17 mouse cellular contexts compared by ENCODE assay signal in the genomic region with DNA sequence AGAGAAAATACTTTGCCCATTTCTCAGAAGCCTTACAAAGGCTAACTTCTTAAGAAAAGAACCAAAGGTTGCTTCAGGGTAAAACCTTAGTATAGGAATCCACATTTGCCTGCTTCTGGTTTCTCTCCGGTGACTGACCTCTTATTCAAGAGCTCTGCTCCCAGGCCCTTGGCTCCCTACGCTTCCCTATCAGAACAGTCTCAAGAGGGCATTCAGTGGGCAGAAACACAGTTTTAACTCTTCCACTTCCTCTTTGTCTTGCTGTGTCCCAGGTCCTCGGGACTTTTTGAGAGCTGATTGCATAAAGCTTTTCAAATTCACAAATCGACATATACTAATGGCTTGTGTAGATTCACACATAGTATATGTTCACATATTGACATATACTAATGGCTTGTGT.
"Had no signal": no experiment of that assay in that cellular context is flagged by ENCODE, and none has a peak within 500 bp of the region (broad histone marks: within the 10 kb centered on the region; RNA-seq: fewer than 3 reads in every experiment).

No protein-coding gene starts in this region.

- H3K36me3 ChIP-seq: liver, embryonic 15.5 days; stomach, embryonic 15.5 days had no signal

- H3K27me3 ChIP-seq: stomach, embryonic 15.5 days had no signal

- H3K4me2 ChIP-seq: liver, embryonic 11.5 days; liver, embryonic 15.5 days; midbrain, embryonic 11.5 days; stomach, embryonic 15.5 days had no signal

- DNase-seq: kidney, adult 18-20 months; kidney, adult 9 months; kidney, postnatal 25 days; layer of hippocampus, adult 9-11 months; lung, adult 2 months; midbrain, embryonic 14.5 days; retina, postnatal 1 day; right cerebral cortex, postnatal 25 days; spleen, adult 18-20 months; thymus, postnatal 25 days had no signal

- H3K9ac ChIP-seq: liver, embryonic 15.5 days; stomach, embryonic 15.5 days had no signal

- H3K27ac ChIP-seq: kidney, postnatal 0 days; layer of hippocampus, adult 2 months; liver, embryonic 15.5 days; macrophage; stomach, embryonic 15.5 days had no signal

- H3K4me3 ChIP-seq: layer of hippocampus, adult 2 months; liver, embryonic 15.5 days; stomach, embryonic 15.5 days had no signal

- H3K9me3 ChIP-seq: liver, embryonic 15.5 days; stomach, embryonic 15.5 days had no signal
